Mouse (Mus musculus) cortical plate, adult 2 months (tissue): ENCODE measurements around the gene Ankrd24.

ENCODE experiments used
- CTCF ChIP-seq: fragments of 200-500 bp; IDR thresholded peaks from 2 replicates; pipeline ENCODE4 v1.5.1; 2011; ENCODE audit warnings: mild to moderate bottlenecking, control low read depth, low read length; ENCODE audit not compliant: insufficient read depth; ENCODE audit errors: extremely low read depth
- POLR2A ChIP-seq: fragments of 200-500 bp; IDR thresholded peaks from 2 replicates; pipeline ENCODE4 v1.6.1; 2011; ENCODE audit warnings: mild to moderate bottlenecking, low read length, control low read depth; ENCODE audit not compliant: insufficient read depth; ENCODE audit errors: extremely low read depth

DNA sequence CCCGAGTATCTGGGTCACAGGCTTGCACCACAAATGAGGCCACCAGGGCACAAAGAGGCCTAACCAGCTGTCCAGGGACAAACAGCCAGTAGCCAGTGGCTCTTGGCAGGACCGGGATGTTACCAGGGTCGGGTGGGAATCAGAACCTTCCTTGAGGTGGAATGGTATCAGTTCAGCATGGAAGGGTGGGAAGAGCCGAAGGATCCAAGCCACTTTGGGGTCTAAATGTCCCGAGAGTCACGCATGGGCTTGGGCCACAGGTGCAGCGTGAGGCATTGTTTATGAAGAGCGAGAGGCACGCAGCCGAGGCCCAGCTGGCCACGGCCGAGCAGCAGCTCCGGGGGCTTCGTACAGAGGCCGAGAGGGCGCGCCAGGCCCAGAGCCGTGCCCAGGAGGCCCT is 16.4 kb downstream of the Ankrd24 start:
- TF ChIP-seq CTCF, result no peak
- TF ChIP-seq POLR2A, result no peak
